Mouse (Mus musculus) CH12.LX (cell line): ENCODE measurements around the gene Kcne1l. TPM values are rescaled to one million over a fixed set of nuclear protein-coding genes. Genes with fewer than 3 reads are reported as not detected.

Experiments
- DNase-seq: peaks from one replicate; pipeline ENCODE4 v3.0.0-alpha.2; 2013; ENCODE audit errors: extremely low read depth
- H3K27ac ChIP-seq: 2 replicates; pipeline ENCODE4 v1.5.1; 2012; ENCODE audit warnings: low read depth, mild to moderate bottlenecking, control low read depth, moderate library complexity; ENCODE audit not compliant: insufficient read depth
- H3K27me3 ChIP-seq: replicated peaks from 2 replicates; pipeline ENCODE3; 2012; ENCODE audit warnings: inconsistent platforms
- H3K36me3 ChIP-seq, 2 experiments: replicated peaks in 1 of 2; 2 replicates each; pipeline versions ENCODE3 to v1.6.1; 2012; ENCODE audit warnings: inconsistent platforms in 1 of 2, low read length in 1 of 2, mild to moderate bottlenecking in 1 of 2, mixed read lengths in 1 of 2, moderate library complexity in 1 of 2; ENCODE audit not compliant: control insufficient read depth in 1 of 2, insufficient read depth in 1 of 2
- H3K4me1 ChIP-seq, 2 experiments: 2 replicates each; pipeline ENCODE4 v1.6.1; 2012; ENCODE audit warnings: inconsistent platforms in 1 of 2, moderate library complexity in 1 of 2; ENCODE audit not compliant: insufficient read depth in 2 of 2, control insufficient read depth in 1 of 2
- H3K4me2 ChIP-seq: 2 replicates; pipeline ENCODE4 v1.6.1; 2012; ENCODE audit warnings: low read depth, mild to moderate bottlenecking, control low read depth; ENCODE audit not compliant: poor library complexity, insufficient read depth, severe bottlenecking
- H3K4me3 ChIP-seq, 3 experiments: fragments of 150-350 bp in 1 of 3; sonication (generic) in 1 of 3; replicated peaks in 1 of 3; 2 replicates each; pipeline versions ENCODE3 to v1.5.1; 2011 to 2012; ENCODE audit warnings: low read depth in 2 of 3, low read length in 2 of 3, mild to moderate bottlenecking in 2 of 3, moderate library complexity in 2 of 3, control low read depth in 1 of 3, improper control_type of control experiment in 1 of 3, inconsistent platforms in 1 of 3, mixed read lengths in 1 of 3; ENCODE audit not compliant: poor library complexity in 1 of 3
- H3K79me2 ChIP-seq: replicated peaks from 2 replicates; pipeline ENCODE4 v1.6.1; 2012; ENCODE audit warnings: mild to moderate bottlenecking, moderate library complexity; ENCODE audit not compliant: control insufficient read depth, poor library complexity, insufficient read depth, severe bottlenecking; ENCODE audit errors: extremely low read depth
- H3K9ac ChIP-seq: 2 replicates; pipeline ENCODE4 v1.6.1; 2012; ENCODE audit warnings: low read depth, mild to moderate bottlenecking, control low read depth, moderate library complexity; ENCODE audit not compliant: insufficient read depth
- H3K9me3 ChIP-seq: replicated peaks from 2 replicates; pipeline ENCODE3; 2012; ENCODE audit warnings: low read length, inconsistent platforms, mixed read lengths
- CHD1 ChIP-seq: IDR thresholded peaks from 2 replicates; pipeline ENCODE4 v1.6.1; 2012; ENCODE audit warnings: low read depth, low read length, improper control_type of control experiment, inconsistent platforms
- CTCF ChIP-seq, 2 experiments: IDR thresholded peaks in 1 of 2; conservative IDR thresholded peaks in 1 of 2; 2 replicates each; pipeline ENCODE4 v1.5.1; 2011 to 2012; ENCODE audit warnings: low read depth in 2 of 2, low read length in 2 of 2, improper control_type of control experiment in 1 of 2, inconsistent platforms in 1 of 2, mild to moderate bottlenecking in 1 of 2, moderate library complexity in 1 of 2
- E2F4 ChIP-seq: IDR thresholded peaks from 2 replicates; pipeline ENCODE4 v1.6.1; 2011; ENCODE audit warnings: low read depth, low read length, improper control_type of control experiment; ENCODE audit not compliant: insufficient replicate concordance
- GABPA ChIP-seq: IDR thresholded peaks from 2 replicates; pipeline ENCODE4 v1.6.1; 2012; ENCODE audit warnings: low read depth, low read length, improper control_type of control experiment, inconsistent platforms; ENCODE audit not compliant: insufficient replicate concordance
- HCFC1 ChIP-seq: IDR thresholded peaks from 2 replicates; pipeline ENCODE4 v1.6.1; 2012; ENCODE audit warnings: low read depth, mild to moderate bottlenecking, inconsistent platforms, low read length, improper control_type of control experiment
- KAT2A ChIP-seq: IDR thresholded peaks from 2 replicates; pipeline ENCODE4 v1.6.1; 2012; ENCODE audit warnings: low read length, improper control_type of control experiment, inconsistent platforms; ENCODE audit not compliant: insufficient replicate concordance
- MAZ ChIP-seq: IDR thresholded peaks from 2 replicates; pipeline ENCODE4 v1.6.1; 2012; ENCODE audit warnings: low read depth, mild to moderate bottlenecking, inconsistent platforms, low read length, improper control_type of control experiment, moderate library complexity
- NELFE ChIP-seq: IDR thresholded peaks from 2 replicates; pipeline ENCODE4 v1.6.1; 2011; ENCODE audit warnings: low read depth, low read length, improper control_type of control experiment
- NRF1 ChIP-seq: IDR thresholded peaks from 2 replicates; pipeline ENCODE4 v1.6.1; 2014; ENCODE audit warnings: low read depth, mild to moderate bottlenecking, inconsistent platforms, low read length, improper control_type of control experiment, moderate library complexity
- PAX5 ChIP-seq: IDR thresholded peaks from 2 replicates; pipeline ENCODE4 v1.6.1; 2012; ENCODE audit warnings: low read length, inconsistent platforms, mixed read lengths
- SMC3 ChIP-seq: IDR thresholded peaks from 2 replicates; pipeline ENCODE4 v1.6.1; 2011; ENCODE audit warnings: low read depth, low read length, improper control_type of control experiment
- TCF12 ChIP-seq: IDR thresholded peaks from 2 replicates; pipeline ENCODE4 v1.6.1; 2014; ENCODE audit warnings: low read depth, mild to moderate bottlenecking, inconsistent platforms, low read length, improper control_type of control experiment
- UBTF ChIP-seq: IDR thresholded peaks from 2 replicates; pipeline ENCODE4 v1.6.1; 2012; ENCODE audit warnings: low read depth, mild to moderate bottlenecking, inconsistent platforms, low read length, improper control_type of control experiment, moderate library complexity
- USF2 ChIP-seq: conservative IDR thresholded peaks from 2 replicates; pipeline ENCODE4 v1.6.1; 2011; ENCODE audit warnings: low read depth, low read length, improper control_type of control experiment
- ZMIZ1 ChIP-seq: IDR thresholded peaks from 2 replicates; pipeline ENCODE4 v1.6.1; 2012; ENCODE audit warnings: low read depth, mild to moderate bottlenecking, inconsistent platforms, low read length, improper control_type of control experiment
- dilution Hi-C: fragments of 300-500 bp; cut with MboI; formaldehyde crosslinking; loops from 2 replicates; pipeline ENCODE4 v1.14.3; 2020; ENCODE audit warnings: low sequenced_read_pairs; ENCODE audit not compliant: extremely low pct_unique_long_range_greater_than_20kb, extremely low pct_ligation_motif_present
- in situ Hi-C: fragments of 300-500 bp; cut with MboI; formaldehyde crosslinking; loops from 3 replicates; pipeline ENCODE4 v1.14.3; 2019; ENCODE audit warnings: low sequenced_read_pairs, low pct_ligation_motif_present, low pct_unique_long_range_greater_than_20kb, mixed read lengths
- polyA plus RNA-seq: library from polyadenylated mRNA; unstranded; fragments of >175 nt; gene quantifications from 2 replicates; pipeline ENCODE4 v1.2.1, GENCODE M21; 2012; ENCODE audit warnings: low read depth; ENCODE audit not compliant: insufficient read length
- total RNA-seq, 2 experiments: library from RNA; depleted of rRNA; stranded (reverse); fragments of 300-350 nt in 1 of 2; fragments of >200 nt in 1 of 2; gene quantifications; 2 replicates each; pipeline ENCODE4 v1.2.3; 2012 to 2014

Kcne1l gene
- total RNA-seq (2012; rRNA removed) (not detected in 2 replicates), total RNA-seq (2014; rRNA removed) (not detected in 2 replicates), polyA plus RNA-seq (not detected in 2 replicates)

GRCm38 (mm10) chrX:142305869-142306581, at the start of gene Kcne1l:
Gene Kcne1l, minus strand, starts transcription at chrX:142306294.
- Histone ChIP-seq H3K9ac (no peak within 1 kb of the TSS), H3K4me1 (no peaks in the 10 kb centered on the region), H3K4me2 (no peak within 1 kb of the TSS), H3K36me3 (no peaks in the 10 kb centered on the region), H3K27me3 (no peaks in the 10 kb centered on the region), H3K4me3 (no peak within 1 kb of the TSS), H3K79me2 (no peaks in the 10 kb centered on the region), H3K9me3 (no peaks in the 10 kb centered on the region), H3K27ac (no peak within 1 kb of the TSS)
- in situ Hi-C loops (loop anchor here (25.0 kb wide), 1 partner anchor 94 kb away; no protein-coding TSS in a partner anchor), dilution Hi-C loops (no loop called here)
- DNase-seq, result no peak
- no peak for TF ChIP-seq ZMIZ1
- no peak for TF ChIP-seq USF2
- no peak for TF ChIP-seq HCFC1
- no peak for TF ChIP-seq E2F4
- TF ChIP-seq NRF1, result no peak
- no peak for TF ChIP-seq PAX5
- no peak for TF ChIP-seq CHD1
- TF ChIP-seq UBTF, result no peak
- TF ChIP-seq GABPA, result no peak
- no peak for TF ChIP-seq MAZ
- TF ChIP-seq CTCF (conservative IDR thresholded peaks at IDR 0.05 in 1 of 2, IDR thresholded peaks at IDR 0.05 in 1 of 2; ENCODE audit: low read depth in 2 of 2, low read length in 2 of 2), result no peak
- no peak for TF ChIP-seq NELFE
- TF ChIP-seq SMC3, result no peak

- peaks cover 14 to 58% of the 10 kb centered on the region in 2 experiments for H3K36me3 ChIP-seq
- no peak for TF ChIP-seq PAX5
- no peak for TF ChIP-seq TCF12
- TF ChIP-seq KAT2A, result no peak
- no peak for TF ChIP-seq E2F4
- TF ChIP-seq, all 38 proteins: peak for 0
- no peak for DNase-seq
- Histone ChIP-seq H3K27me3 (no peaks in the 10 kb centered on the region), H3K79me2 (no peaks in the 10 kb centered on the region), H3K9ac (no peak overlapping the region), H3K27ac (no peak overlapping the region), H3K4me3 (no peak overlapping the region), H3K9me3 (no peaks in the 10 kb centered on the region), H3K4me2 (no peak overlapping the region), H3K4me1 (no peaks in the 10 kb centered on the region)
- dilution Hi-C loops, result no loop called here
- in situ Hi-C loops, result no loop called here
Measured at GRCm38 (mm10) chrX:142336207-142336606, 30.1 kb upstream of the Kcne1l start.
